Mouse (Mus musculus) stomach, embryonic 16.5 days (tissue): ENCODE results near the gene Bhlhe40. TPM values are rescaled to one million over a fixed set of nuclear protein-coding genes. Genes with fewer than 3 reads are reported as not detected.

Experiments used
- ATAC-seq: fragments of 200-750 bp; cut with Nextera tagmentation; 2 replicates; pipeline ENCODE4 v1.8.0; 2017; ENCODE audit warnings: moderate number of reproducible peaks, moderate TSS enrichment; ENCODE audit not compliant: insufficient read depth, low FRiP score
- H3K27ac ChIP-seq: fragments of 300-500 bp; sonication (generic); 2 replicates; pipeline ENCODE4 v1.5.1; 2014; ENCODE audit warnings: low read length
- H3K27me3 ChIP-seq: fragments of 300-500 bp; sonication (generic); 2 replicates; pipeline ENCODE4 v1.6.1; 2014; ENCODE audit warnings: low read length, control low read depth, mixed read lengths; ENCODE audit not compliant: control insufficient read depth, insufficient read depth
- H3K36me3 ChIP-seq: fragments of 300-500 bp; sonication (generic); 2 replicates; pipeline ENCODE4 v1.6.1; 2014; ENCODE audit warnings: low read length; ENCODE audit not compliant: control insufficient read depth, insufficient read depth
- H3K4me1 ChIP-seq: fragments of 300-500 bp; sonication (generic); 2 replicates; pipeline ENCODE4 v1.6.1; 2014; ENCODE audit warnings: low read length, control low read depth, mixed read lengths; ENCODE audit not compliant: control insufficient read depth, insufficient read depth
- H3K4me2 ChIP-seq: fragments of 300-500 bp; sonication (generic); 2 replicates; pipeline ENCODE4 v1.6.1; 2014; ENCODE audit warnings: low read depth, low read length, mixed read lengths
- H3K4me3 ChIP-seq: fragments of 300-500 bp; sonication (generic); replicated peaks from 2 replicates; pipeline ENCODE4 v1.5.1; 2014; ENCODE audit warnings: mild to moderate bottlenecking, low read length
- H3K9ac ChIP-seq: fragments of 300-500 bp; sonication (generic); 2 replicates; pipeline ENCODE4 v1.6.1; 2014; ENCODE audit warnings: low read length
- H3K9me3 ChIP-seq: fragments of 300-500 bp; sonication (generic); replicated peaks from 2 replicates; pipeline ENCODE4 v1.6.1; 2016; ENCODE audit warnings: low read length, control low read depth; ENCODE audit not compliant: control insufficient read depth
- WGBS: fragments of 180-500 bp; shearing (Covaris S2); extraction: QIAGEN DNeasy Blood & Tissue Kit; methylation state at CpG from one replicate; pipeline ENCODE4 v1.1.7; 2014; 5-methylcytosine and 5-hydroxymethylcytosine counted together
- polyA plus RNA-seq: library from polyadenylated mRNA; unstranded; fragments of >200 nt; fragmentation: Nextera tagmentation; extraction: Ambion mirVana; gene quantifications from 2 replicates; pipeline ENCODE4 v1.2.1, GENCODE M21; 2015

Gene Bhlhe40
- 39.6 and 47.5 TPM in 2 replicates for polyA plus RNA-seq

- Histone ChIP-seq H3K4me3 (peak within 1 kb of the TSS; percentile 78), H3K27ac (peak within 1 kb of the TSS; percentile 100), H3K9ac (peak within 1 kb of the TSS; percentile 88), H3K4me2 (peak within 1 kb of the TSS; percentile 86), H3K9me3 (no peaks in the 10 kb centered on the region), H3K27me3 (no peaks in the 10 kb centered on the region), H3K4me1 (peaks cover 25% of the 10 kb centered on the region), H3K36me3 (no peaks in the 10 kb centered on the region; the same call in 1 of the 2 replicates)
- under 1% methylated on average over 27 of the region's 43 CpGs for WGBS
- peak; percentile 91 for ATAC-seq
Measured at GRCm38 (mm10) chr6:108660206-108660877, at the start of gene Bhlhe40. TSS of gene Bhlhe40 (plus strand) at chr6:108660629.

GRCm38 (mm10) chr6:108611663-108612062, 48.8 kb upstream of the Bhlhe40 start:
- no peak overlapping the region for H3K9ac ChIP-seq
- ATAC-seq = no peak
- no peaks in the 10 kb centered on the region for H3K9me3 ChIP-seq
- H3K4me2 ChIP-seq = no peak overlapping the region
- H3K4me3 ChIP-seq = no peak overlapping the region
- no peaks in the 10 kb centered on the region for H3K36me3 ChIP-seq
- H3K27ac ChIP-seq = no peak overlapping the region
- H3K4me1 ChIP-seq = no peaks in the 10 kb centered on the region
- WGBS = 57% methylated on average over 3 of the region's 3 CpGs
- no peaks in the 10 kb centered on the region for H3K27me3 ChIP-seq

- H3K27ac ChIP-seq = no peak overlapping the region
- no peak overlapping the region for H3K4me2 ChIP-seq
- H3K9ac ChIP-seq = no peak overlapping the region
- H3K9me3 ChIP-seq = no peaks in the 10 kb centered on the region
- H3K27me3 ChIP-seq = no peaks in the 10 kb centered on the region
- no peak for ATAC-seq
- H3K4me3 ChIP-seq = no peak overlapping the region
- WGBS = 83% methylated on average over 10 of the region's 10 CpGs
- no peaks in the 10 kb centered on the region for H3K36me3 ChIP-seq
- H3K4me1 ChIP-seq = no peaks in the 10 kb centered on the region
Measured at GRCm38 (mm10) chr6:108618025-108618424, 42.4 kb upstream of the Bhlhe40 start.

- H3K9me3 ChIP-seq = no peaks in the 10 kb centered on the region
- no peaks in the 10 kb centered on the region for H3K27me3 ChIP-seq
- no peaks in the 10 kb centered on the region for H3K4me1 ChIP-seq
- no peak overlapping the region for H3K4me3 ChIP-seq
- no peaks in the 10 kb centered on the region for H3K36me3 ChIP-seq
- H3K9ac ChIP-seq = no peak overlapping the region
- no peak overlapping the region for H3K4me2 ChIP-seq
- ATAC-seq = no peak
- no peak overlapping the region for H3K27ac ChIP-seq
- 74% methylated on average over 4 of the region's 4 CpGs for WGBS
Measured at GRCm38 (mm10) chr6:108623028-108623565, 37.3 kb upstream of the Bhlhe40 start.

- H3K9me3 ChIP-seq = no peaks in the 10 kb centered on the region
- no peak for ATAC-seq
- H3K4me3 ChIP-seq = no peak overlapping the region
- 82% methylated on average over 4 of the region's 4 CpGs for WGBS
- no peaks in the 10 kb centered on the region for H3K4me1 ChIP-seq
- H3K27ac ChIP-seq = no peak overlapping the region
- H3K36me3 ChIP-seq = no peaks in the 10 kb centered on the region
- no peak overlapping the region for H3K4me2 ChIP-seq
- no peaks in the 10 kb centered on the region for H3K27me3 ChIP-seq
- no peak overlapping the region for H3K9ac ChIP-seq
Measured at GRCm38 (mm10) chr6:108624915-108625314, 35.5 kb upstream of the Bhlhe40 start.

- no peak for ATAC-seq
Measured at GRCm38 (mm10) chr6:108630701-108631100, 29.7 kb upstream of the Bhlhe40 start.

GRCm38 (mm10) chr6:108638157-108638833, 22.1 kb upstream of the Bhlhe40 start:
- Histone ChIP-seq H3K36me3 (no peaks in the 10 kb centered on the region), H3K27me3 (no peaks in the 10 kb centered on the region), H3K9me3 (no peaks in the 10 kb centered on the region), H3K9ac (no peak overlapping the region), H3K4me2 (no peak overlapping the region), H3K27ac (0 out of 2 replicates have a peak overlapping the region, but pooled peaks have one; percentile 28), H3K4me1 (peaks cover 3% of the 10 kb centered on the region; the same call in 1 of the 2 replicates), H3K4me3 (no peak overlapping the region)
- ATAC-seq = peak; percentile 93
- 68% methylated on average over 6 of the region's 6 CpGs for WGBS

More at GRCm38 (mm10) chr6:108630701-108631100, 29.7 kb upstream of the Bhlhe40 start:
- H3K4me1 ChIP-seq = no peaks in the 10 kb centered on the region
- H3K9me3 ChIP-seq = no peaks in the 10 kb centered on the region
- H3K4me3 ChIP-seq = no peak overlapping the region
- no peaks in the 10 kb centered on the region for H3K27me3 ChIP-seq
- no peak overlapping the region for H3K4me2 ChIP-seq
- H3K9ac ChIP-seq = no peak overlapping the region
- H3K27ac ChIP-seq = no peak overlapping the region
- no peaks in the 10 kb centered on the region for H3K36me3 ChIP-seq

- H3K27ac ChIP-seq = no peak overlapping the region
- H3K4me3 ChIP-seq = no peak overlapping the region
- H3K36me3 ChIP-seq = no peaks in the 10 kb centered on the region
- no peak overlapping the region for H3K9ac ChIP-seq
- no peaks in the 10 kb centered on the region for H3K27me3 ChIP-seq
- no peaks in the 10 kb centered on the region for H3K9me3 ChIP-seq
- peaks cover 3% of the 10 kb centered on the region; the same call in 1 of the 2 replicates for H3K4me1 ChIP-seq
- no peak overlapping the region for H3K4me2 ChIP-seq
- 67% methylated on average over 7 of the region's 7 CpGs for WGBS
- ATAC-seq = no peak
Measured at GRCm38 (mm10) chr6:108642020-108642419, 18.4 kb upstream of the Bhlhe40 start.

- 60% methylated on average over 6 of the region's 6 CpGs for WGBS
- Histone ChIP-seq H3K9me3 (no peaks in the 10 kb centered on the region), H3K4me2 (no peak overlapping the region), H3K27ac (no peak overlapping the region), H3K27me3 (no peaks in the 10 kb centered on the region), H3K4me3 (no peak overlapping the region), H3K9ac (no peak overlapping the region), H3K36me3 (no peaks in the 10 kb centered on the region), H3K4me1 (peaks cover 2% of the 10 kb centered on the region; the same call in 1 of the 2 replicates)
- ATAC-seq = no peak
Measured at GRCm38 (mm10) chr6:108643035-108643434, 17.4 kb upstream of the Bhlhe40 start.
